Mouse (Mus musculus) liver, embryonic 14.5 days (tissue): ENCODE data around the gene Hbs1l. TPM values are rescaled to one million over a fixed set of nuclear protein-coding genes. Genes with fewer than 3 reads are reported as not detected.
A peak's percentile ranks its signal among the peaks of the same experiment; 100 is the strongest.

Experiments used
- ATAC-seq: fragments of 200-750 bp; cut with Nextera tagmentation; 2 replicates; pipeline ENCODE4 v1.8.0; 2017; ENCODE audit warnings: moderate number of reproducible peaks, mild to moderate bottlenecking, moderate library complexity; ENCODE audit not compliant: insufficient read depth
- DNase-seq, 3 experiments: peaks; one replicate each; pipeline ENCODE4 v3.0.0-alpha.2; 2012 to 2013; ENCODE audit warnings: low read depth in 3 of 3, low spot score in 3 of 3
- H3K27ac ChIP-seq: fragments of 300-500 bp; sonication (generic); 2 replicates; pipeline ENCODE4 v1.5.1; 2014; ENCODE audit warnings: moderate library complexity, mild to moderate bottlenecking, control low read depth, inconsistent platforms
- H3K27me3 ChIP-seq: fragments of 300-500 bp; sonication (generic); 2 replicates; pipeline ENCODE4 v1.6.1; 2014; ENCODE audit warnings: mild to moderate bottlenecking, low read length, moderate library complexity; ENCODE audit not compliant: control insufficient read depth, insufficient read depth
- H3K36me3 ChIP-seq: fragments of 300-500 bp; sonication (generic); replicated peaks from 2 replicates; pipeline ENCODE4 v1.6.1; 2014; ENCODE audit warnings: low read depth; ENCODE audit not compliant: control insufficient read depth, insufficient read depth
- H3K4me1 ChIP-seq, 2 experiments: fragments of 200-500 bp in 1 of 2; fragments of 300-500 bp in 1 of 2; sonication (generic) in 1 of 2; replicated peaks; 2 replicates each; pipeline ENCODE4 v1.6.1; 2012 to 2014; ENCODE audit warnings: antibody characterized with exemption in 1 of 2, inconsistent platforms in 1 of 2, low read length in 1 of 2; ENCODE audit not compliant: control insufficient read depth in 2 of 2, insufficient read depth in 2 of 2
- H3K4me2 ChIP-seq: fragments of 300-500 bp; sonication (generic); 2 replicates; pipeline ENCODE4 v1.6.1; 2014; ENCODE audit warnings: low read depth, mild to moderate bottlenecking, control low read depth, moderate library complexity
- H3K4me3 ChIP-seq, 2 experiments: fragments of 200-500 bp in 1 of 2; fragments of 300-500 bp in 1 of 2; sonication (generic) in 1 of 2; 2 replicates each; pipeline ENCODE4 v1.5.1; 2012 to 2014; ENCODE audit warnings: low read depth in 2 of 2, low read length in 2 of 2, mild to moderate bottlenecking in 2 of 2, control low read depth in 1 of 2, inconsistent platforms in 1 of 2, moderate library complexity in 1 of 2; ENCODE audit not compliant: insufficient read depth in 1 of 2
- H3K9ac ChIP-seq: fragments of 300-500 bp; sonication (generic); replicated peaks from 2 replicates; pipeline ENCODE4 v1.6.1; 2014; ENCODE audit warnings: mild to moderate bottlenecking, control low read depth, moderate library complexity
- H3K9me3 ChIP-seq: fragments of 300-500 bp; sonication (generic); 2 replicates; pipeline ENCODE4 v1.6.1; 2016; ENCODE audit warnings: low read length, mixed read lengths; ENCODE audit not compliant: control insufficient read depth
- CTCF ChIP-seq: IDR thresholded peaks from 2 replicates; pipeline ENCODE4 v1.5.1; 2016; ENCODE audit warnings: antibody characterized with exemption, low read depth, control low read depth
- EP300 ChIP-seq: IDR thresholded peaks from 2 replicates; pipeline ENCODE4 v1.6.1; 2016; ENCODE audit warnings: antibody characterized with exemption, low read depth
- WGBS: fragments of 180-500 bp; shearing (Covaris S2); extraction: QIAGEN DNeasy Blood & Tissue Kit; methylation state at CpG from one replicate; pipeline ENCODE4 v1.1.7; 2014; ENCODE audit not compliant: insufficient replicate concordance; 5-methylcytosine and 5-hydroxymethylcytosine counted together
- polyA plus RNA-seq, 2 experiments: library from polyadenylated mRNA; depleted of rRNA in 1 of 2; stranded (reverse) in 1 of 2; unstranded in 1 of 2; fragments of >200 nt; fragmentation: Nextera tagmentation in 1 of 2; extraction: Ambion mirVana in 1 of 2; gene quantifications; 2 replicates each; pipeline versions ENCODE4 v1.2.1 to v1.2.3; 2012 to 2014

Hbs1l gene
- polyA plus RNA-seq, 2 experiments: 18.0 to 56.1 TPM

- Histone ChIP-seq H3K36me3 (peaks cover 22% of the 10 kb centered on the region), H3K27me3 (no peaks in the 10 kb centered on the region), H3K4me1 (peaks cover 0 to 3% of the 10 kb centered on the region in 2 experiments; a peak in 1 of 4 replicates), H3K9me3 (peaks cover 2% of the 10 kb centered on the region; the same call in 1 of the 2 replicates), H3K9ac (no peak overlapping the region), H3K27ac (no peak overlapping the region), H3K4me3 (no peak overlapping the region), H3K4me2 (no peak overlapping the region)
- ATAC-seq (no peak), DNase-seq (no peak)
- TF ChIP-seq CTCF: no peak
- TF ChIP-seq EP300: no peak
- 85% methylated on average over 5 of the region's 5 CpGs for WGBS
These were observed 39.8 kb downstream of the Hbs1l start for GRCm38 (mm10) chr10:21335534-21335933.

- DNase-seq: peak in 2 of 3 experiments; percentile 39 to 50
- Histone ChIP-seq H3K27ac (no peak overlapping the region), H3K27me3 (no peaks in the 10 kb centered on the region), H3K4me1 (peaks cover 0 to 3% of the 10 kb centered on the region in 2 experiments; a peak in 1 of 4 replicates), H3K4me2 (no peak overlapping the region), H3K9ac (no peak overlapping the region), H3K36me3 (peaks cover 31% of the 10 kb centered on the region), H3K4me3 (no peak overlapping the region), H3K9me3 (peaks cover 2% of the 10 kb centered on the region; the same call in 1 of the 2 replicates)
- WGBS: 60% methylated on average over 2 of the region's 2 CpGs
- peak; percentile 18; the same call in 1 of the 2 replicates for ATAC-seq
- no peak for TF ChIP-seq EP300
- TF ChIP-seq CTCF: peak; percentile 77
These were observed 41.4 kb downstream of the Hbs1l start for GRCm38 (mm10) chr10:21337191-21337590.

- Histone ChIP-seq H3K27ac (no peak overlapping the region), H3K36me3 (peaks cover 49% of the 10 kb centered on the region), H3K27me3 (no peaks in the 10 kb centered on the region), H3K9me3 (peaks cover 2% of the 10 kb centered on the region; the same call in 1 of the 2 replicates), H3K4me2 (no peak overlapping the region), H3K4me1 (no peaks in the 10 kb centered on the region), H3K4me3 (no peak overlapping the region), H3K9ac (no peak overlapping the region)
- no peak for ATAC-seq
- no peak for TF ChIP-seq CTCF
- no peak for TF ChIP-seq EP300
- WGBS: 87% methylated on average over 14 of the region's 14 CpGs
- DNase-seq: no peak
These were observed 45.9 kb downstream of the Hbs1l start for GRCm38 (mm10) chr10:21341706-21342105.

- no peaks in the 10 kb centered on the region for H3K4me1 ChIP-seq
- H3K27ac ChIP-seq: no peak overlapping the region
- no peaks in the 10 kb centered on the region for H3K27me3 ChIP-seq
- no peak for DNase-seq
- no peak overlapping the region for H3K4me3 ChIP-seq
- no peaks in the 10 kb centered on the region for H3K9me3 ChIP-seq
- H3K36me3 ChIP-seq: peaks cover 41% of the 10 kb centered on the region
- 89% methylated on average over 11 of the region's 11 CpGs for WGBS
- TF ChIP-seq CTCF (no peak), EP300 (no peak)
- H3K4me2 ChIP-seq: no peak overlapping the region
- ATAC-seq: no peak
- H3K9ac ChIP-seq: no peak overlapping the region
These were observed 46.7 kb downstream of the Hbs1l start for GRCm38 (mm10) chr10:21342331-21343005.

GRCm38 (mm10) chr10:21347332-21347731, 51.6 kb downstream of the Hbs1l start:
- Histone ChIP-seq H3K9ac (no peak overlapping the region), H3K4me3 (no peak overlapping the region), H3K27me3 (no peaks in the 10 kb centered on the region), H3K27ac (no peak overlapping the region), H3K4me2 (no peak overlapping the region), H3K4me1 (peaks cover 20 to 22% of the 10 kb centered on the region in 2 experiments), H3K36me3 (peaks cover 32% of the 10 kb centered on the region), H3K9me3 (no peaks in the 10 kb centered on the region)
- no peak for DNase-seq
- 88% methylated on average over 4 of the region's 4 CpGs for WGBS
- no peak for TF ChIP-seq CTCF
- no peak for TF ChIP-seq EP300
- ATAC-seq: no peak
